Mouse (Mus musculus) kidney, adult 10 weeks (tissue): ENCODE measurements around the gene Rbsn. TPM values are rescaled to one million over a fixed set of nuclear protein-coding genes. Genes with fewer than 3 reads are reported as not detected.

Experiments used
- polyA plus RNA-seq: library from polyadenylated mRNA; stranded (reverse); fragments of 350-450 nt; fragmentation: Illumina TruSeq; extraction: RNeasy Lipid Tissue Mini Kit (QIAGEN cat#74804); gene quantifications from one replicate; pipeline ENCODE4 v1.2.3, GENCODE M21; 2014; ENCODE audit warnings: low read depth, low replicate concordance

Gene Rbsn
- 19.4 TPM for polyA plus RNA-seq

DNA sequence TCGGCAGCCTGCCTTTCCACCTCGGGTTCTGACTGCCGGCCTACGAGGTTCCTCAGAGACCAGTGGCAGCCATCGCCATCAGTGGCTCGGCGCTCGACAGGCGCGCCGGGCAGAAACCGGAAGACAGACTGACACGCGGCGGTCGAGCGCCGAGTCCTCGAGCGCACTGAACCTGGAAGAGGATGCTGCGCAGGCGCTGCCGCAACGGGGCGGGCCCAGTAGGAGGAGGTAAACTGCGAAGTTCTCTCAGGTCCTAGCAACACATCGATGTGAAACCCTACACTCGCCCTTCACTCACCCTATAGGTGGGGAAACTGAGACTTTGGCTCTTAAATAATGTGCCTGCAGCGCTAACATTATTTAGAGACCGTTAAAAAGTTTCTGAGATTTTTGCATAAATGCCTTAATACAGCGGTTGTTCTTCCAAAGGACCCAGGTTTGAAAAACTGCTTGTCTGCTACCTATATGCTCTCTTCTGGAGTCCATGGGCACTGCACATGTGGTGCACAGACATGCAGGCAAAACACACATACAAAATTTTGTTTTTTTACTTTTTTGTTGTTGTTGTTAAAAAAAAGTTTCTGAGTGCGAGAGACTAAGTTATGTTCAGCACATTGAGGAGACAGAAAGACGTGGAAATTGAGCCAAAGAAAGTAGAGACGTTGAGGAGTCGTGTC lies at the start of gene Rbsn:
Gene Rbsn (minus strand): TSS at position 153 of the 677 bp plus-strand sequence.

DNA sequence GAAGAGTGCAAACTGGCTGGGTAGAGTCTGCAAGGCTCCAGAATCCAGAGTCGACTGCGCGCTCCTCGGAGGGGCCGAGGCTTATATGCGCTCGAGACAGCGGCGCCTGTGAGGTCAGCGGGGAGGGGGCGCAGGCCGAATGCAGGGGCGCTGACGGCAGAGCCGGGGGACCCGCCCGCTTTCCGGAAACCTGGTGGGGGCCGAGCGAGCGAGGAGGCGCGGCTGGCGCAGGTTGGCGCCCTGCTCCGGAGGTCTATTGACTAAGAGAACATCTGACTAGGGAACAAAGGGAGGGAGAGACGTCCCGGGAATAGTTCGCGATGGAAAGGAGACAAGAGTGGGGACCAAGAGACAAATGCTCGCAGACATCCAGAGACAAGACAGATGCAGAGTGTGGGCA lies 29.9 kb upstream of the Rbsn start, which contains the start of gene Trh:
Gene Trh (minus strand): TSS at position 60 of the 400 bp plus-strand sequence.

DNA sequence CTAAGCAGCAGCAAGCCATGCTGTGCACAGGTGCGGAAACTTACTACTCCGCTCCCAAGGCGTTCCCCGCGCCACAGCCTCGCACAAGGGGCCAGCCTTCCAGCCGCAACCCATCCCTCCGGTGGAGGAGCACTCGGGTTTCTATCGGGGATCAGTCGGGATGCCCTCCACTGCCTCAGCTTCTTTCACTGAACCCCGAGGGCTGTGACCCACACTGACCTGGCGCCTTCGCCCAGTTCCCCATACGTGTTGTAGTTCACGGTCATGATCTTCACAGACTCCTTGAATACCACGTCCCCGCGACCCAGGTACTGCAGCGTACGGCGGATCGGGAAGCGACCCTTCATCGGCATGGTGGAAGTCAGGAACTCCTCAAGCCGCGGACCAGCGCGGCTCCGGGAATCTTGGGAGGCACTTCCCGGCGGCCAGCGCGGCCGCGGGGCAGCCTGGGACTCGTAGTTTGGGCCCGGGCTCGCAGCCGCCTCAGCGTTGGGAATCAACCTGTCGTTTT lies 31.0 kb downstream of the Rbsn start, which contains the start of gene Mrps25:
Gene Mrps25 (minus strand): TSS at position 413 of the 511 bp plus-strand sequence.

Other genes starting within 250 kb of the Rbsn start
- gene Fgd5, start 236.0 kb downstream of the Rbsn start, polyA plus RNA-seq, result 9.7 TPM
- 30.8 TPM for gene Nr2c2, start 123.5 kb downstream of the Rbsn start, polyA plus RNA-seq
- 17.5 TPM for gene Mrps25, start 30.9 kb downstream of the Rbsn start, polyA plus RNA-seq
- gene Trh, start 29.7 kb upstream of the Rbsn start, polyA plus RNA-seq, result not detected